Mouse (Mus musculus) MEL (cell line): Measurements from ENCODE around the gene Inpp5a. TPM values are rescaled to one million over a fixed set of nuclear protein-coding genes. Genes with fewer than 3 reads are reported as not detected.

Source experiments
- DNase-seq: peaks from one replicate; pipeline ENCODE4 v3.0.0; 2011; ENCODE audit warnings: low read depth, low spot score
- H3K27ac ChIP-seq: 2 replicates; pipeline ENCODE4 v1.5.1; 2012; ENCODE audit warnings: low read depth, mild to moderate bottlenecking, control low read depth, low read length, moderate library complexity; ENCODE audit not compliant: control insufficient read depth
- H3K27me3 ChIP-seq, 2 experiments: fragments of 150-350 bp in 1 of 2; sonication (generic) in 1 of 2; 2 replicates each; pipeline ENCODE4 v1.6.1; 2012; ENCODE audit warnings: low read length in 2 of 2, mild to moderate bottlenecking in 2 of 2, improper control_type of control experiment in 1 of 2, moderate library complexity in 1 of 2; ENCODE audit not compliant: insufficient read depth in 2 of 2, control insufficient read depth in 1 of 2
- H3K36me3 ChIP-seq, 2 experiments: 2 replicates each; pipeline ENCODE4 v1.6.1; 2012 to 2014; ENCODE audit warnings: low read length in 2 of 2, improper control_type of control experiment in 1 of 2, inconsistent platforms in 1 of 2, mild to moderate bottlenecking in 1 of 2; ENCODE audit not compliant: insufficient read depth in 2 of 2, control insufficient read depth in 1 of 2
- H3K4me1 ChIP-seq, 2 experiments: fragments of 150-350 bp in 1 of 2; sonication (generic) in 1 of 2; 2 replicates each; pipeline ENCODE4 v1.6.1; 2012; ENCODE audit warnings: low read length in 2 of 2, improper control_type of control experiment in 1 of 2, mild to moderate bottlenecking in 1 of 2; ENCODE audit not compliant: insufficient read depth in 2 of 2, control insufficient read depth in 1 of 2
- H3K4me3 ChIP-seq, 2 experiments: fragments of 150-350 bp in 1 of 2; sonication (generic) in 1 of 2; 2 replicates each; pipeline ENCODE4 v1.5.1; 2012; ENCODE audit warnings: low read depth in 2 of 2, low read length in 2 of 2, mild to moderate bottlenecking in 2 of 2, moderate library complexity in 2 of 2, control low read depth in 1 of 2, improper control_type of control experiment in 1 of 2; ENCODE audit not compliant: control insufficient read depth in 1 of 2, insufficient read depth in 1 of 2
- H3K79me2 ChIP-seq: 2 replicates; pipeline ENCODE4 v1.6.1; 2012; ENCODE audit warnings: mild to moderate bottlenecking, low read length, moderate library complexity; ENCODE audit not compliant: control insufficient read depth, poor library complexity, insufficient read depth
- H3K9ac ChIP-seq: 2 replicates; pipeline ENCODE4 v1.6.1; 2012; ENCODE audit warnings: low read depth, mild to moderate bottlenecking, control low read depth, low read length, moderate library complexity; ENCODE audit not compliant: control insufficient read depth, poor library complexity, severe bottlenecking
- H3K9me3 ChIP-seq: fragments of 150-350 bp; sonication (generic); replicated peaks from 2 replicates; pipeline ENCODE4 v1.6.1; 2012; ENCODE audit warnings: mild to moderate bottlenecking, low read length, improper control_type of control experiment, moderate library complexity; ENCODE audit not compliant: insufficient read depth
- BHLHE40 ChIP-seq: IDR thresholded peaks from 2 replicates; pipeline ENCODE4 v1.6.1; 2012; ENCODE audit warnings: low read depth, mild to moderate bottlenecking, inconsistent platforms, low read length, improper control_type of control experiment, borderline replicate concordance
- CHD2 ChIP-seq: IDR thresholded peaks from 2 replicates; pipeline ENCODE4 v1.6.1; 2011; ENCODE audit warnings: low read length, improper control_type of control experiment
- EP300 ChIP-seq, 2 experiments: IDR thresholded peaks; 2 replicates each; pipeline ENCODE4 v1.6.1; 2011; ENCODE audit warnings: improper control_type of control experiment in 2 of 2, low read length in 2 of 2, low read depth in 1 of 2, mild to moderate bottlenecking in 1 of 2
- GABPA ChIP-seq: IDR thresholded peaks from 2 replicates; pipeline ENCODE4 v1.6.1; 2012; ENCODE audit warnings: low read depth, mild to moderate bottlenecking, inconsistent platforms, low read length, improper control_type of control experiment, moderate library complexity
- GATA1 ChIP-seq: IDR thresholded peaks from 2 replicates; pipeline ENCODE4 v1.6.1; 2011; ENCODE audit warnings: low read depth, low read length, improper control_type of control experiment
- MAFK ChIP-seq: IDR thresholded peaks from 2 replicates; pipeline ENCODE4 v1.6.1; 2011; ENCODE audit warnings: low read depth, mild to moderate bottlenecking, low read length, improper control_type of control experiment, borderline replicate concordance
- MAX ChIP-seq: IDR thresholded peaks from 2 replicates; pipeline ENCODE4 v1.6.1; 2011; ENCODE audit warnings: low read length, improper control_type of control experiment
- MAZ ChIP-seq: IDR thresholded peaks from 2 replicates; pipeline ENCODE4 v1.6.1; 2012; ENCODE audit warnings: low read depth, mild to moderate bottlenecking, inconsistent platforms, low read length, improper control_type of control experiment
- MEF2A ChIP-seq: IDR thresholded peaks from 2 replicates; pipeline ENCODE4 v1.6.1; 2014; ENCODE audit warnings: low read depth, mild to moderate bottlenecking, inconsistent platforms, low read length, improper control_type of control experiment; ENCODE audit not compliant: poor library complexity, insufficient replicate concordance, severe bottlenecking; ENCODE audit errors: extremely low read depth
- MXI1 ChIP-seq: IDR thresholded peaks from 2 replicates; pipeline ENCODE4 v1.6.1; 2011; ENCODE audit warnings: mild to moderate bottlenecking, low read depth, low read length, improper control_type of control experiment
- NELFE ChIP-seq: IDR thresholded peaks from 2 replicates; pipeline ENCODE4 v1.6.1; 2011; ENCODE audit warnings: low read depth, low read length, improper control_type of control experiment
- POLR2AphosphoS2 ChIP-seq: IDR thresholded peaks from 2 replicates; pipeline ENCODE4 v1.6.1; 2011; ENCODE audit warnings: low read length, improper control_type of control experiment
- RAD21 ChIP-seq: IDR thresholded peaks from 2 replicates; pipeline ENCODE4 v1.6.1; 2011; ENCODE audit warnings: mild to moderate bottlenecking, low read depth, low read length, improper control_type of control experiment
- UBTF ChIP-seq: IDR thresholded peaks from 2 replicates; pipeline ENCODE4 v1.6.1; 2012; ENCODE audit warnings: low read depth, mild to moderate bottlenecking, inconsistent platforms, low read length, improper control_type of control experiment, moderate library complexity, borderline replicate concordance; ENCODE audit not compliant: insufficient read depth
- ZC3H11A ChIP-seq: IDR thresholded peaks from 2 replicates; pipeline ENCODE4 v1.6.1; 2012; ENCODE audit warnings: low read depth, mild to moderate bottlenecking, inconsistent platforms, low read length, improper control_type of control experiment
- ZKSCAN1 ChIP-seq: IDR thresholded peaks from 2 replicates; pipeline ENCODE4 v1.6.1; 2012; ENCODE audit warnings: low read depth, mild to moderate bottlenecking, inconsistent platforms, low read length, improper control_type of control experiment, moderate library complexity
- polyA plus RNA-seq, 2 experiments: library from polyadenylated mRNA; stranded (reverse) in 1 of 2; unstranded in 1 of 2; fragments of >175 nt in 1 of 2; fragments of >200 nt in 1 of 2; gene quantifications; 2 replicates each; pipeline versions ENCODE4 v1.2.1 to v1.2.4; 2012; ENCODE audit warnings: low replicate concordance in 2 of 2, low read depth in 1 of 2; ENCODE audit not compliant: insufficient read length in 2 of 2, insufficient read depth in 1 of 2, missing spikeins in 1 of 2
- total RNA-seq: library from RNA; depleted of rRNA; stranded (reverse); fragments of 300-350 nt; gene quantifications from 2 replicates; pipeline ENCODE4 v1.2.3, GENCODE M21; 2012

Gene Inpp5a
- total and polyA plus RNA-seq, 3 experiments, result 5.7 to 14.4 TPM; not detected in 1

DNA sequence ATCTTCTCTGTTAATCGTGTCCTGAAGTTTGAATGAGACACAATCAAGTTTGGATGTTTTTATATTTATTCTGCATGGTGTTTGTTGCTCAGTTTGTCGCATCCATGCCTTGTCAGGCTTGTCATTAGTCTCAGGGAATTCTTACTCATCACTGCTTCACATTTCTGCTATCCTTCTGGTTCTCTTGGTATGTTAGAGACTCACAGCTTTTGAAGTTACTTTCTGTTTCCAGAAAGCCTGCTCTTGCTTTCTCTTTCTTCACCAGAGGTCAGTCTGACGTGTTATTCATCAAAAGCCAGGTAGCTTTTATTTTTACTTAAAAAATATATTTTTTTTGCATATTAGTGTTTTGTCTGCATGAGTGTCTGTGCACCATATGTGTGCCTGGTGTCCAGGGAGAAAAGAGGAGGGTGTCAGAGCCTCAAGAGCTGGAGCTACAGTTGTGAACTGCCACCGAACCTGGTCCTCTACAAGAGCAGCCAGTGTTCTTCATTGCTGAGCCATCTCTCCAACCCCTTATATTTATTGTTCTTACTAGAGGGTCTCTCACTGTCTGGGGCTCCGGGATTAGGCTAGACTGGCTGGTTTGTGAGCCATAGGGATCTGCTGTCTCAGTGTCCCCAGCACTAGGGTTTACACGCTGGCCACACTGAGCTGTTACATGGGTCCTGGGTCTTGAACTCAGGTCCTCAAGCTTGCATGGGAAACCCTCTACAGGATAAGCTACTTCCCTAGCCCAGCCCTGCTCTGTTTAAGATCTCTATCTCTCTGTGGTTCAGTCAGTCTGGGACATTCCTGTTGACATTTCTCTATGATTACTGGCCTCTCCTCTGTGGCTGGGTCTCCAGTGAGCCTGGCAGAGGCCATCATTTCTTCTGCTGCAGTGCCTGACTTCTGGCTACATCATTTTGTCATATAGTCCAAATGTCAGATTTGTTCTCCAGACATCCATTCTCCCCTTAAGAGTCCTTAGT, 51.3 kb downstream of the Inpp5a start:
- Histone ChIP-seq H3K27me3 (no peaks in the 10 kb centered on the region), H3K27ac (no peak overlapping the region), H3K79me2 (no peaks in the 10 kb centered on the region), H3K36me3 (peaks cover 0 to 5% of the 10 kb centered on the region in 2 experiments; a peak in 1 of 4 replicates), H3K4me3 (no peak overlapping the region), H3K9me3 (no peaks in the 10 kb centered on the region), H3K4me1 (peaks cover 3 to 13% of the 10 kb centered on the region in 2 experiments; a peak in 2 of 4 replicates), H3K9ac (no peak overlapping the region)
- TF ChIP-seq CHD2 (no peak), MXI1 (no peak), GABPA (no peak), MAFK (no peak), MAZ (no peak)
- DNase-seq, result peak; percentile 27

DNA sequence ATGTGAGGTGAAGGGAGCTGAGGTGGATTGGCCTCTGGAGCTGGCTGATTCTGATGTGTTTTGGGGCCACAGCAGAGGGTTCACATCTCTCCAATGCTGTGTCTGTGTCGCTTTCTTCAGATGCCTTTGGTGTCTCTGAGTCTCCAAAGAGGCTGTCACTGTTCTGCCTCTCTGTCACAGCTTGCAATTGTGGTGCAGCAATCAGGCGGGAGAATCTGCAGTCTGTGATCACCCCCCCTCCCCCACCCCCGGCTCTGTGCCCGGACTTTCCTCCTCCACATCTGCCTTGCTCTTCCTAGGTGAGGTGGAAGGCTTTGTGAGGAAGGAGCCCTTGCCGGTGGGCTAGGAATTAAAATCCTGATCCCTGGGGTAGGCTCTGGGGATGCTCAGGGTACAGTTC, 52.1 kb downstream of the Inpp5a start:
- TF ChIP-seq GATA1, result no peak
- TF ChIP-seq ZC3H11A, result no peak
- TF ChIP-seq EP300 (IDR thresholded peaks at IDR 0.05; ENCODE audit: low read depth in 1 of 2, low read length in 2 of 2), result no peak
- TF ChIP-seq MAZ, result no peak
- TF ChIP-seq NELFE, result no peak
- TF ChIP-seq ZKSCAN1, result no peak
- TF ChIP-seq UBTF, result no peak
- no peak for TF ChIP-seq MEF2A
- TF ChIP-seq MAX, result no peak
- TF ChIP-seq RAD21, result no peak
- no peak for TF ChIP-seq POLR2AphosphoS2
- TF ChIP-seq BHLHE40, result no peak
- Histone ChIP-seq H3K79me2 (no peaks in the 10 kb centered on the region), H3K4me3 (no peak overlapping the region), H3K27ac (no peak overlapping the region), H3K36me3 (peaks cover 0 to 5% of the 10 kb centered on the region in 2 experiments; a peak in 1 of 4 replicates), H3K27me3 (no peaks in the 10 kb centered on the region), H3K9ac (no peak overlapping the region), H3K9me3 (no peaks in the 10 kb centered on the region), H3K4me1 (peaks cover 3 to 13% of the 10 kb centered on the region in 2 experiments; a peak in 2 of 4 replicates)
- no peak for DNase-seq
